Mouse (Mus musculus): ENCODE data around the gene Ccrl2. TPM values are rescaled to one million over a fixed set of nuclear protein-coding genes. Genes with fewer than 3 reads are reported as not detected.

Ccrl2 gene
- polyA plus RNA-seq, 1 experiment from 2014 or later: 0.61 TPM

- H3K4me1 ChIP-seq (ENCODE audit: control insufficient read depth, insufficient read depth, low read length): peaks cover 13% of the 10 kb centered on the region
- no peaks in the 10 kb centered on the region for H3K36me3 ChIP-seq (ENCODE audit: control insufficient read depth, insufficient read depth, low read length)
- no peak overlapping the region for H3K4me3 ChIP-seq (ENCODE audit: low read length)
- no peak for ATAC-seq (ENCODE audit: low FRiP score, low TSS enrichment)
- WGBS: 70% methylated on average over 9 of the region's 9 CpGs
- H3K9ac ChIP-seq (ENCODE audit: low read depth, low read length): no peak overlapping the region
- no peak overlapping the region for H3K27ac ChIP-seq (ENCODE audit: low read depth, low read length)
- H3K9me3 ChIP-seq (ENCODE audit: control insufficient read depth, low read length): no peaks in the 10 kb centered on the region
- H3K4me2 ChIP-seq (replicated peaks; ENCODE audit: low read depth, low read length): no peak overlapping the region
- H3K27me3 ChIP-seq (ENCODE audit: control insufficient read depth, insufficient read depth, low read length): no peaks in the 10 kb centered on the region
Measured at GRCm38 (mm10) chr9:111092657-111093056, 35.3 kb upstream of the Ccrl2 start.

GRCm38 (mm10) chr9:111088886-111089285, 31.6 kb upstream of the Ccrl2 start:
- no peak for ATAC-seq (ENCODE audit: low FRiP score, low TSS enrichment)
- Histone ChIP-seq H3K4me1 (ENCODE audit: control insufficient read depth, insufficient read depth, low read length) (no peaks in the 10 kb centered on the region), H3K27me3 (ENCODE audit: control insufficient read depth, insufficient read depth, low read length) (no peaks in the 10 kb centered on the region), H3K9ac (ENCODE audit: low read depth, low read length) (no peak overlapping the region), H3K4me3 (ENCODE audit: low read length) (no peak overlapping the region), H3K4me2 (replicated peaks; ENCODE audit: low read depth, low read length) (no peak overlapping the region), H3K36me3 (ENCODE audit: control insufficient read depth, insufficient read depth, low read length) (no peaks in the 10 kb centered on the region), H3K9me3 (ENCODE audit: control insufficient read depth, low read length) (no peaks in the 10 kb centered on the region), H3K27ac (ENCODE audit: low read depth, low read length) (no peak overlapping the region)
- 36% methylated on average over 7 of the region's 7 CpGs for WGBS

- Histone ChIP-seq H3K36me3 (ENCODE audit: control insufficient read depth, insufficient read depth, low read length) (no peaks in the 10 kb centered on the region), H3K27me3 (ENCODE audit: control insufficient read depth, insufficient read depth, low read length) (no peaks in the 10 kb centered on the region), H3K4me3 (ENCODE audit: low read length) (no peak overlapping the region), H3K9me3 (ENCODE audit: control insufficient read depth, low read length) (no peaks in the 10 kb centered on the region), H3K4me1 (ENCODE audit: control insufficient read depth, insufficient read depth, low read length) (no peaks in the 10 kb centered on the region), H3K27ac (ENCODE audit: low read depth, low read length) (no peak overlapping the region), H3K4me2 (replicated peaks; ENCODE audit: low read depth, low read length) (no peak overlapping the region), H3K9ac (ENCODE audit: low read depth, low read length) (no peak overlapping the region)
- ATAC-seq (ENCODE audit: low FRiP score, low TSS enrichment): no peak
- 20% methylated on average over 5 of the region's 5 CpGs for WGBS
Measured at GRCm38 (mm10) chr9:111087960-111088359, 30.6 kb upstream of the Ccrl2 start.

GRCm38 (mm10) chr9:111086995-111087606, 29.8 kb upstream of the Ccrl2 start:
- no peak for ATAC-seq (ENCODE audit: low FRiP score, low TSS enrichment)
- Histone ChIP-seq H3K4me2 (replicated peaks; ENCODE audit: low read depth, low read length) (no peak overlapping the region), H3K27me3 (ENCODE audit: control insufficient read depth, insufficient read depth, low read length) (no peaks in the 10 kb centered on the region), H3K4me1 (ENCODE audit: control insufficient read depth, insufficient read depth, low read length) (no peaks in the 10 kb centered on the region), H3K36me3 (ENCODE audit: control insufficient read depth, insufficient read depth, low read length) (no peaks in the 10 kb centered on the region), H3K4me3 (ENCODE audit: low read length) (no peak overlapping the region), H3K9ac (ENCODE audit: low read depth, low read length) (no peak overlapping the region), H3K9me3 (ENCODE audit: control insufficient read depth, low read length) (no peaks in the 10 kb centered on the region), H3K27ac (ENCODE audit: low read depth, low read length) (no peak overlapping the region)
- 37% methylated on average over 3 of the region's 3 CpGs for WGBS

- 77% methylated on average over 6 of the region's 6 CpGs for WGBS
- H3K27me3 ChIP-seq (ENCODE audit: control insufficient read depth, insufficient read depth, low read length): no peaks in the 10 kb centered on the region
- H3K4me1 ChIP-seq (ENCODE audit: control insufficient read depth, insufficient read depth, low read length): no peaks in the 10 kb centered on the region
- H3K27ac ChIP-seq (ENCODE audit: low read depth, low read length): no peak overlapping the region
- no peaks in the 10 kb centered on the region for H3K9me3 ChIP-seq (ENCODE audit: control insufficient read depth, low read length)
- no peak overlapping the region for H3K9ac ChIP-seq (ENCODE audit: low read depth, low read length)
- H3K4me3 ChIP-seq (ENCODE audit: low read length): no peak overlapping the region
- no peaks in the 10 kb centered on the region for H3K36me3 ChIP-seq (ENCODE audit: control insufficient read depth, insufficient read depth, low read length)
- no peak overlapping the region for H3K4me2 ChIP-seq (replicated peaks; ENCODE audit: low read depth, low read length)
- ATAC-seq (ENCODE audit: low FRiP score, low TSS enrichment): no peak
Measured at GRCm38 (mm10) chr9:111086137-111086536, 28.8 kb upstream of the Ccrl2 start.

GRCm38 (mm10) chr9:111085329-111085728, 28.0 kb upstream of the Ccrl2 start:
- no peaks in the 10 kb centered on the region for H3K36me3 ChIP-seq (ENCODE audit: control insufficient read depth, insufficient read depth, low read length)
- H3K4me3 ChIP-seq (ENCODE audit: low read length): no peak overlapping the region
- 57% methylated on average over 4 of the region's 4 CpGs for WGBS
- H3K9me3 ChIP-seq (ENCODE audit: control insufficient read depth, low read length): no peaks in the 10 kb centered on the region
- no peak overlapping the region for H3K27ac ChIP-seq (ENCODE audit: low read depth, low read length)
- H3K4me2 ChIP-seq (replicated peaks; ENCODE audit: low read depth, low read length): no peak overlapping the region
- ATAC-seq (ENCODE audit: low FRiP score, low TSS enrichment): no peak
- H3K9ac ChIP-seq (ENCODE audit: low read depth, low read length): no peak overlapping the region
- H3K4me1 ChIP-seq (ENCODE audit: control insufficient read depth, insufficient read depth, low read length): no peaks in the 10 kb centered on the region
- no peaks in the 10 kb centered on the region for H3K27me3 ChIP-seq (ENCODE audit: control insufficient read depth, insufficient read depth, low read length)

GRCm38 (mm10) chr9:111081765-111082164, 24.4 kb upstream of the Ccrl2 start:
- H3K4me1 ChIP-seq (ENCODE audit: control insufficient read depth, insufficient read depth, low read length): no peaks in the 10 kb centered on the region
- H3K27ac ChIP-seq (ENCODE audit: low read depth, low read length): no peak overlapping the region
- H3K4me3 ChIP-seq (ENCODE audit: low read length): no peak overlapping the region
- no peak overlapping the region for H3K4me2 ChIP-seq (replicated peaks; ENCODE audit: low read depth, low read length)
- no peak for ATAC-seq (ENCODE audit: low FRiP score, low TSS enrichment)
- H3K27me3 ChIP-seq (ENCODE audit: control insufficient read depth, insufficient read depth, low read length): no peaks in the 10 kb centered on the region
- 88% methylated on average over 5 of the region's 5 CpGs for WGBS
- H3K36me3 ChIP-seq (ENCODE audit: control insufficient read depth, insufficient read depth, low read length): no peaks in the 10 kb centered on the region
- H3K9me3 ChIP-seq (ENCODE audit: control insufficient read depth, low read length): peaks cover 5% of the 10 kb centered on the region; the same call in 1 of the 2 replicates
- H3K9ac ChIP-seq (ENCODE audit: low read depth, low read length): no peak overlapping the region

- ATAC-seq (ENCODE audit: low FRiP score, low TSS enrichment): no peak
- peaks cover 5% of the 10 kb centered on the region; the same call in 1 of the 2 replicates for H3K9me3 ChIP-seq (ENCODE audit: control insufficient read depth, low read length)
- WGBS: 90% methylated on average over 8 of the region's 8 CpGs
- no peak overlapping the region for H3K4me2 ChIP-seq (replicated peaks; ENCODE audit: low read depth, low read length)
- H3K27me3 ChIP-seq (ENCODE audit: control insufficient read depth, insufficient read depth, low read length): no peaks in the 10 kb centered on the region
- no peak overlapping the region for H3K9ac ChIP-seq (ENCODE audit: low read depth, low read length)
- no peaks in the 10 kb centered on the region for H3K4me1 ChIP-seq (ENCODE audit: control insufficient read depth, insufficient read depth, low read length)
- H3K36me3 ChIP-seq (ENCODE audit: control insufficient read depth, insufficient read depth, low read length): no peaks in the 10 kb centered on the region
- no peak overlapping the region for H3K4me3 ChIP-seq (ENCODE audit: low read length)
- H3K27ac ChIP-seq (ENCODE audit: low read depth, low read length): no peak overlapping the region
Measured at GRCm38 (mm10) chr9:111080801-111081200, 23.5 kb upstream of the Ccrl2 start.

GRCm38 (mm10) chr9:111077745-111078144, 20.4 kb upstream of the Ccrl2 start:
- Histone ChIP-seq H3K9ac (ENCODE audit: low read depth, low read length) (no peak overlapping the region), H3K9me3 (ENCODE audit: control insufficient read depth, low read length) (peaks cover 15% of the 10 kb centered on the region), H3K4me1 (ENCODE audit: control insufficient read depth, insufficient read depth, low read length) (no peaks in the 10 kb centered on the region), H3K27me3 (ENCODE audit: control insufficient read depth, insufficient read depth, low read length) (no peaks in the 10 kb centered on the region), H3K27ac (ENCODE audit: low read depth, low read length) (no peak overlapping the region), H3K4me2 (replicated peaks; ENCODE audit: low read depth, low read length) (no peak overlapping the region), H3K4me3 (ENCODE audit: low read length) (no peak overlapping the region), H3K36me3 (ENCODE audit: control insufficient read depth, insufficient read depth, low read length) (no peaks in the 10 kb centered on the region)
- ATAC-seq (ENCODE audit: low FRiP score, low TSS enrichment): no peak
- 74% methylated on average over 5 of the region's 5 CpGs for WGBS
